Mouse (Mus musculus): ENCODE measurements around the gene Snph.

The Snph gene

DNA sequence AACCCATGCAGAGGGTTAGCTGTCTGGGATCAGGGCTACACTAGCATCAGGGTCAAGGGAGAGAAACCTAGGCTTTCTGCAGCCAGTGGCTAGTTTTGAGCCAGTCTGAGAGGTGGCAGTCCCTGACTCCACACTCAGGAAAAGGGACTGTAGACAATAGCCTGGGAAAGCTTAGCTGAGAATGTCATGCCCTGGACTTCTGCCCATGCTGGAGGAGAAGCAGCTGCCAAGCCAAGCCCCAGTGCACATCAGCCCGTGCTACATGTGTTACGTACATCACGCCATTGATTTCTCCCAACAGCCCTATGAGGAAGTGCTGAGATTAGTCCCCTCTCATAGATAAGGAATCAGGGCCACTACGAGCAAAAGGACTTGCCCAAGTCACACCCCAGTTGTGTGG, 30.3 kb downstream of the Snph start:
- no peak for DNase-seq (ENCODE audit: low spot score)

DNA sequence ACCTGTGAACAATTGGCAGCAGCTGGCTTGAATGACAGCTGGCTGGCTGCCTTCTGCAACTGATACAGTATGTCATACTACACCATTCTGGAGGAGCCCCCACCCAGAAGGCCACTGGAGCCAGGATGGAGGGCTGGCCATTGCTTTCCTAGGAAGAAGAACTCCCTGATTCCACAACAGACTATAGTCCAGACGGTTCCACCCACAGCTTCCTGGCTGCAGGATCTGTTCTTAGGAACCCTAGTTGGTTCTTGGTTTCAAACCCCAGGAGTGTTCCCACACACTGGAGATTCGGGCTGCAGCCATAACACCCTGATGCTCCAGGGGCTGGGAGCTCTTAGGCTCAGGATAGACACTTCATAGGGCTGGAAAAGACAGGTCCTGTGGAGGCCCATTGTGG, 34.3 kb downstream of the Snph start:
- no peak for DNase-seq (ENCODE audit: low spot score)

DNA sequence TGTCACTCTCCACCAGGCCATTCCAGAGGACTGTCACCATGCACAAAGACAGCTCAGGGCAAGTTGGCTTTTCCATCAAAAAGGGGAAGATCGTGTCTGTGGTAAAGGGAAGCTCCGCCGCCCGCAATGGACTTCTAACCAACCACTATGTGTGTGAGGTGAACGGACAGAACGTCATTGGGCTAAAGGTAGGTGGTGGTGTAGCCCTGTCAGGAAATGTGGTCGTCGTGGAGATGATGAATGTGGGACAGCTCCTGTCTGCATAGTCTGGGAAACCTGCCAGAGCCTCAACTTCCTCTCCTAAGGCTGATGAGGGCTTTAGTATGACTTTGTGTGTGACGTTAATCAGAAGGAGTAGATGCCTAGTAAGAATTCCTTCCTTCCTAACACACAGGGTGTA, 45.1 kb downstream of the Snph start:
- DNase-seq (ENCODE audit: low spot score): no peak

DNA sequence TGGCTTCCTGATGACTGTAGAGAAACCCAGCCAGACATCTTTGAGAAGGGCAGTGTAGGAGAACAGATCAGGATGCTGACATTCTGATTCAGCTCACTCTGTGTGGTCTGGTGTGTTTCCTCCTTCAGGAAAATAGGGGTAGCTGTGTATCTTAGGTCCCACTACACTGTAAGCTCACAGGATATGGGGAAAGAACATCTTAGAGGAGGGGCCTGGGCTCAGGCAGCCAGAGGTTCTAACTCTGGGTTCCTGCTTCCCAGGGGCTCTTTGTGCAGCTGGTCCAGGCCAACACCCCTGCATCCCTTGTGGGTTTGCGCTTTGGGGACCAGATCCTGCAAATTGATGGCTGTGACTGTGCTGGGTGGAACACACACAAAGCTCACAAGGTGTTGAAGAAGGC, 45.6 kb downstream of the Snph start:
- no peak for DNase-seq (ENCODE audit: low spot score)

DNA sequence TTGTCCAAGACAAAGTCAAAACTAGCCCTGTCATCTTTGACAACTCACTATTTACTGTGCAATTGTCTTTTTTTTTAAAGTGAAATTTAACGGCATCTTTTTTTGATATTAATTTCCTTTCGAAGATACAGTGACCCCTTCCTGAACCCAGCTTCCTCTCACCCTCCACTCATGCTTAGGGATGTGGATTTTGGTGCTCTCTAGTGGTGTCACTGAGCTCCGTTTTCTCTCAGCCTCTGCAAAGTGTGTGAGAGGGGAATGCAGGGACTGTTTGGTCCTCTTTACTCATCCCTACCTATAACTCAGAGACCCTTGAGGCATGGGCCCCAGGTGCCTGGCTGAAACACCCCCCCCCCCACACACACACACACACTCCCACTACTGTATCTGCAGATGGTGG, 46.5 kb downstream of the Snph start:
- no peak for DNase-seq (ENCODE audit: low spot score)

DNA sequence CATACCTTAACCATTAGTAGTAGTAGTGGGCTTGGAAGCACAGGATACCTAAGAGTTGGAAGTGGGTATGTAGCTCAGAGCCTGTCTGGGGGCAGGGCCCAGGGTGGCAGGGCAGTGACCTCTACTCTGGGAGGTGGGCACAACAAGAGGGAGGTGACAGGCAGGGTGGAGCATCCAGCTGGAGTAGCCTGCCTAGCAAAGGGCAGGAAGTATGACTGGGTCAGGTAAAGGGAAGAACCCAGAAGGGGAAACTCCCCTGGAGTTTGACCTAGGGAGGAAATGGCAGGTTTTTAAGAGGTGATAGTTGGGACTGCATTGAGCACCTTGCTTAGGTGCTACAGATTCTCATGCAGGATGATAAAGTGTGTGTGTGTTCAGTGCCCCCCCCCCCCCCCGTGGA, 51.4 kb downstream of the Snph start:
- no peak for DNase-seq (ENCODE audit: low spot score)

DNA sequence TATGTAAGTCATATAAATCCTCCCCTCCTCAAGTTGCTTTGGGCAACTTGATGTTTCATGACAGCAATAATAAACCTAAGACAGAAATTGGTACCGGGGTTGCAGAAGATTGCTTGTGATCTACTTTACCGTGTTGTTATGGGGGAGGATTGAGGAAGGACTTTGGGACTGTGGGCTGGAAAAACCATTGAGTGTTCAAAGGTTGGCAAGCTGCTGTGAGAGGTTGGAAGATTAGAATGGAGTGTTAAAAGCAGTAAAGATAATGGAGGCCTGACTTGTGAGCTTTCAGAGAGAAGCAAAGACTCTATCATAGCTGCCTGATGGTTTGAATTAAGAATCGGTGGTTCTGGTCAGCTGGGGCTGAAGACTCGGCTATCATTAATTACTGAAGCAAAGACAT, 53.2 kb downstream of the Snph start:
- DNase-seq (ENCODE audit: low spot score): no peak

DNA sequence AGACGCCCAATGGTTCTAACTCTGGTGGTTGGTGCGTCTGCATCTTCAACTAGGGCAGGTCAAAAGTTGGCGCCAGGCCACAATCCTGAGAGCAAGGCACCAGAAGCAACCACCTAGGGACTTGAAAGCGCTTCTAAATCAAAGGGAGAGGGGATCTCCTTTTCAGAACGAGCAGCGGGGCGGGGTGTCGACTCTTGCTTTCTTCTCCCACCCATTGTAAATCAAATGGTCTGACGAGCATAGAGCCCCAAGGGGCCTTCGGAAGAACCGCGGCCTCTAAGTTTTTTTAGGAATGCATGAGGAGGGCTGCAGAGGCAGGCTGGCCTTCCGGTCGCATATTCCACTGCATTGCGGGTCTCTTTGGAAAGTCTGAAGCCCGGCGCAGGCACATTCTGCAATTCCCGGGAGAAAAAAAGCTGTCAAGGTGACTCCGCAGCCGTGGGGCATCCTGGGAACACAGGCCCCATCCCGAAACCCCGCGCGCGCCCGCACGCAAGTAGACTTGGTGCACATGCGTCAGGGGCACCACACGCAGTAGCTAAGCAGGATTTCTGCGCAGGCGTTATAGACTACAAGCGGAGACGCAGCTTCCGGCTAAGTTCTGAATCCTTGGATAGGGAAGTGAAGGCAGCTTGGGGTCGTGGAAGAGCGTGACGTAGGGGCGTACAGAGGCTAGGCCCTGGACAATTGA, 56.5 kb downstream of the Snph start:
- peak; percentile 61 for DNase-seq (ENCODE audit: low spot score)

DNA sequence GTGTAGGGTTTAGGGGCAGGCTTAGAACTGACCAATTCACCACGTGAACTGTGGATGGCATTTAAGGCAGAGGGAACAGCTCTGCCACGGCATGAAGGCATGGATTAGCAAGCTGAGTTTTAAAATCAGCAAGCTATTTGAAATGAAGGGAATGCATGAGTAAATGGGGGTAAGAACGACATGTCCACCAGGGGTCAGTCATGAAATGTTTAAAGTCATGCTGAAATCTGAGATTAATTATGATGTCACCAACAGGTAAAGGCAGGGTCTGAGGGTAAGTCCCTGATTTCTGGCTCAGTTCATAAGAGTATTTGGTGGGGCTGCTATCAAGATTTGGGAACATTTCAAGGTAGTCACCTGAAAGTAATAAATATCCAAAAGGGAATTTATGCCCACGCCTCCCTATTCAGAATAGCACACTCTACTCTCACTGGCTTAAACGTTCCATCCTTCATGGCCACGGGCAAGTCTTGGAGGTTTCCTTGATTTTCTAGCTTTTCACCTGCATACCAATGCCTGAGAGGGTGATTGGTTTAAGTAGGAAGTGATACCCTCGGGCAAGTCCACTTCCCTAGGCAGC, 57.2 kb downstream of the Snph start:
- peak; percentile 12 for DNase-seq (ENCODE audit: low spot score)

DNA sequence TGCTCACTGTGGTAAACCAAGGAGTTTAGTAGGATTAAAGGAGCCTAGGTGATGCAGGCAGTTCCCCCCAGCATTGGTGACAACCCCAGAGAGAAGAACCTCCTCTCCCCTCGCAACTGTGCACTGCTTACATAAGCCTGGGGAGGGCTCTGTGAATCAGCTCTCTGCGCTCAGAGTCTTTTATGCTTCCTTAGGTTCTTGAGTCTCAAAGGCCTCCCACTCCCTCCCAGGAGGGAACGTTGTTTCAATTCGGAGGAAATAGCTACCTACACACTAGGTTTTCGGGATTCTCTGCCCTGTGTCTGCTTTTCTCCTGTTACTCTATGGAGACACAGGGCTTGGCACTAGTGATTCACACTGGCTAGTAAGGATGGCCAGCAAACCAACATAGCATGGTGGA, 57.8 kb downstream of the Snph start:
- no peak for DNase-seq (ENCODE audit: low spot score)

DNA sequence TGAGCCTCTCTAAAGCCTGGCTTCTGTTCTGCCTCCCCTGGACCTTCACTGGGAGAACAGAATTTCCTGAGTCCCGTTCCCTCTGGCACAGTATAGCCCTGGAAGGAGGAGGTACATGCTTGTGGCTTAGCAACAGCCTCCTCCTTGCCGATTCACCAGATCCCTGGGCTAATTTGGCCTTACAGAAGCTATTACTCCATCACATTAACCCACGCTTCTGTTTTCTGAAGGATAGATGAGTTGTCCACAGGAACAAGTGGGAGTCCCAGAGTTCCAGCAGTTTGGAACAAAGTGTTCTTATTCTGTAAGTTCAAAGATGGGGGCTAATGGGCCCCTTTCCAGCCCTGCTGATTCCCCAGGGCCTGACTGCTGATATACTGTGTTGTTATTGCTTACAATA, 58.7 kb downstream of the Snph start:
- DNase-seq (ENCODE audit: low spot score): no peak

DNA sequence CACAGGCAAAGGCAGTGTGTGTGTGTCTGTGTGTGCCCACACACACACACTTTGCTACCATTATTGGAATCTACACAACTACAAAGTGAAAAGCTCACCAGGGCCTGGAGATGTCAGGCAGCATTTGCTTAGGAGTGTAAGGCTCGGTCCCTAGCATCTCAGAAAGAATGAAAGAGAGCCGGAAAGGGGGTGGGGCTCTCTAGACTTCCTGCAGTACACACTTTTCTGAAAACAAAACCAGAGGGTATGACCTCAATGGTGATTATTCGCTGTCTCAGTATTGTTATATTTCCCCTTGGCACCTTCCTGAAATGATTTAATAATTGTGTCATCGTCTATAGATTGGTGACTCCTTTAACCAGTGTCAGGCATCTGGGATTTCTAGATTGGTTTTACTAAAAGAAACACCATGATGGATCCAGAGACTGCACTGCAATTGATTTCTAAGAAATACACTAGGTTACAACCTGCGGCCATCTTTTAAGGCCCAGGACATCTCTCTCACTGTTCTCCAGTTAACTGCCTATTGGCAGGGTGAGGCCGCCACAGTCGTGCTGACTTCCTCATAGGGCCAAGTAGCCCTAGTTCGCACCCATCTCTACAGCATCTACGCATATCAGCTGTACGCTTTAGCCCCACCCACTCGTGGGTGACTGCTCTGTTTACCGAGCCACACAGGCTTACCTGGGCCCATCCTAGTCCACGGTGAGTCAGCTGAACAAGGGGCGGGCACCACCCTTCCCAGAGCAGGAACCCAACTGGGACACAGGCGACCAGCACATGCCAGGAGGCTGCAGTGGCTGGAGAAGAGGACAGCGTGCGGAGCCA, 60.3 kb downstream of the Snph start, which contains the start of gene Sdcbp2:
Gene Sdcbp2 (plus strand): TSS at position 750 of the 828 bp plus-strand sequence.
- DNase-seq (ENCODE audit: low spot score): no peak

DNA sequence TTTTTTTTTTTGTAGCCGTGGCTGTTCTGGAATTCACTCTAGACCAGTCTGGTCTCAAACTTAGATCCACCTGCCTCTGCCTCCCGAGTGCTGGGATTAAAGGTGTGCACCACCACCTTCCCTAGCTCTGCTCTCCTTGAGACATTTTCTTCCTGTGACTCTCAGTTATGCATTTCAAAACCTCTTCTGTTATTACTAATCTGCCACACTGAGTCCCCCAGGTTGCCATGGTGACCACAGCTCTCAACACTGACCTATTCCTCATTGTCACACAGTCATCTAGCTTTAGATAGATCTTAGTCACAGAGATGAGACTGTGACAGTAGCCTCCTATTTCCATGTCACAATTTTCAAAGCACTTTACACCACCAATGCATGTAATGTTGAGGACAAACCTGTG, 62.9 kb downstream of the Snph start:
- DNase-seq (ENCODE audit: low spot score): no peak

DNA sequence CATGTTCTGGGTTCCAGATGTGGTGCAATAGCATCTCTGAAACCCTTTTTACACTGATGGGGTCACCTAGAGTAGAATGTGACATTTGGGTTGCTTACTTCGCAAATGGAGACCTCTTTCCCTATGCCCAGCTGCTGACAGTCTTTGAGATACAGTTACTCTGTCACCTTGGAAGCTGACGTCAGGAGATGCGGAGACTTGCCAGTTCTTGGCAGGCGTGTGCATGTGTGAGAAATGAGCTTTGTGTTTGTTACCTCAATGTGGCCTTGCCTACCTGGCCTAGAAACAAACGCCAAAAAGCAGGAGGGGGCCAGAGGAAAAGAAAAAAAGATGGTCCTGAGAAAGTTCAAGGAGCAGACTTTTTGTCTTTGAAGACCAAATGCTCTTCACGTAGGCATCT, 65.5 kb downstream of the Snph start:
- no peak for DNase-seq (ENCODE audit: low spot score)

DNA sequence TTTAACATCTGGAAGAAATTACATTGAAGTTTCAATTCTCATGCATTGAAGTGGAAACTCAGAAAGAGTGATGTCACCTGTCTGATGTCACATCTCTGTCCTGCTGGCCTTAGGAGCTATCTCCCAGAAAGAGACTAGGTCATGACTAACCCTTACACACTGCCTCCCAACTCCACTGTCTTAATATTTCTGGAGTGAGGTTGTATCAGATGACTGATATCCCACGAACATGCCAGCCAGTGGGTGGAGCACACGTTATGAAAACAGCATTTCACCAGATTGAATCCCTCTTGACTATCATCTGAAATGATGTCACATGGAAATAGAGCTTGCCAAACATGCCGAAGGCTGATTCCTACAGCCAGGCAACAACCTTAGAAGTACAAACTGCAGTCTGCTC, 67.4 kb downstream of the Snph start:
- DNase-seq (ENCODE audit: low spot score): no peak

DNA sequence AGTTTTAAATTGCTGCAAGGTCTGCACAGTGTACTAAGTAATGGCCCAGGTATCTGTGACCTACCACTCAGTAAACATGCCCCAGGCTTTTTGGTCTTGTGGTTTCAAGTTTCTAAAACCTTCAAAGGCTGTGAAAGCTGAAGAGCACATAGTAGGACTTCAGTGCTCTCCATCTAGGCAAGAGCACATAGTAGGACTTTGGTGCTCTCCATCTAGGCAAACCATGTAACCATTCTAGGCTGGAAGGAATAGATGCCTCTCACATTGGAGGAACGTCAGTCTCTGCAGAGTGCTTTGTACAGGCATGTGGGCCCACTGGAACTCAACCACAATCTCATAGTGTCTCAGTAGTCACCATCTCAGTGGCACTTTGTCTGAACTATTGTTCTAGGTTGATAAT, 68.4 kb downstream of the Snph start:
- DNase-seq (ENCODE audit: low spot score): no peak

DNA sequence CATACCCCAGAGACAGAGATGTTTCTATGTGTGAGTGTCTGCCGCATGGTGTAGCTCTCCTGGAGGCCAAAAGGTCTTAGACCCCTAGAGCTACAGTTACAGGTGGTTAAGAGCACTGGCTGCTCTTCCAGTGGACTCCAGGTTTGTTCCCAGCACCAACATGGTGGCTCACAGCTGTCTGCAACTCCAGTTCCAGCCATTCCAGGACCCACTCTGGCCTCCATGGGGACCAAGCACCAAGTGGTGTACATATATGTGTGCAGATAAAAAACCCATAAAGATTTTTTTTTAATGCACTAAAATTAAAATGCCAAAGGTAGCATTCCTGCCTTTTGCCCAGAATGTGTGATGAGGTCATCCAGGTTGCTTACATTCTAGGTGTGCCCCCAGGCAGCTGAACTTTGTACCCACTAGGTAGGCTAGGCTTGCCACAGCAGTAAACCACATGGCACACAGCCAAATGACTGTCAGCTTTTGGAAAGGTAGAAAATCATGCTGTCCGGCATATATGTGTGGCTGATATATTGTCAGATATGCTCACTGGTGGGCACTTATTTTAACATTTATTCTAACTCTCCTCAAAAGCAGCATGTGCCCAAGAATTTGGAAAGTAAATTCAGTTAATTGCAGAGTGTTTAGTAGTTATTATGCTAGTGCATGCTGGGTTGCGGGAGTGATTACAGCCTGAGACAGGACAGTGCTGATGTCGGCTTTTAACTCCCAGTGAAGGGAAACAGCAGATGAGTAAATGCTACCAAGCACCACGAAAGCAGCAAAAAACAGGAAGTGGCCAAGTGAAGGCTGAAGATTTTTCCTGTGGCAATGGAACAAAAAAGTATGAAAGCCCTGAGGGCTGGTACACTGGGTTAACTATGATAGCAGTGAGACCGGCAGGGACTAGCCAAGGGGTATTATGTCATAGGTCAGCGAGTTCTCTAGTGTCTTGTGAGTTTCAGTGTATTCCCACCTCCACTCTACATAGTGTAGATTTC, 69.2 kb downstream of the Snph start:
- no peak for DNase-seq (ENCODE audit: low spot score)

DNA sequence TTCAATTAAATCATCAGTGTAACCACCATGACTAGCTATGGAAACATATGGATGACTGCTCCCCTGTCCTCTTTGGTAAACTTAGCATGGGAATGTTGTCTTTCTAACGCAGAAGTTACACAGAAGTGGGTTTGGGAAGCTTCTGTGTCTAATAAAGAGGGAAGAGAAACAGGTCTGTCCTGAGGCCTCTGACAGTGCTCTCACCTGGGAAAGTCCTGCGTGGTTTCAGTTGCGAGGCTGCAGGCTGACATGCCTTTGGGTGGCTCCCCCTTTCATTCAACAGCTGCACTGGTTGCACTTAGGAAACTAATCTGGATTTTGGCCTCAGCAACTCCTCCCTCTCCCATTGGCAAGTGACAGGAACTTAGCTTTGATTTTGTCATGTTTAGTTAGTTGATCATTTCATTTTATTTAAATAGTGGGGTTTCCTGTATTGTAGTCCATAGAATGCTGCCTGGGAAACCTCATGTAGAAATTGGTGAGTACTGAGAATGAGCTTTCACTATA, 82.7 kb downstream of the Snph start:
- no peak for DNase-seq (ENCODE audit: low spot score)

DNA sequence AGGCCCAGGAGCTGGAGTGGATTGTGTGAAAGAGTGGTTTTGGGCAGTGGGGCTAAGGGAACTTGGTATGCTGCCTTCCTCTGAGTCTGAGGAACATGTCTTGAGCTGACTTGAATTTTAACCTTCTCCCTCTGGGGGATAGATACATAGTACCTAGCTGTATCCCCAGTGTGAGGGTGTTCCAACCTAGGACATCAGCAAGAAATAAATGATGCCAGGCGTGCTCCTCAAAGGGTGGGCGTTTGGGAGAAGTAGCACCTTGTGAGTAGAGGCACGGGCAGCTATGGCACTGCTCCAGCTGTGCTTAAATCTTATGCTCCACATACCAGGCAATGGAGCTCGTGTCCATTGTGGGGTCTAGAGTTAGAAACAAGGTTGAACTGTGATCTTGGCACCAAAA, 85.8 kb downstream of the Snph start:
- no peak for DNase-seq (ENCODE audit: low spot score)

DNA sequence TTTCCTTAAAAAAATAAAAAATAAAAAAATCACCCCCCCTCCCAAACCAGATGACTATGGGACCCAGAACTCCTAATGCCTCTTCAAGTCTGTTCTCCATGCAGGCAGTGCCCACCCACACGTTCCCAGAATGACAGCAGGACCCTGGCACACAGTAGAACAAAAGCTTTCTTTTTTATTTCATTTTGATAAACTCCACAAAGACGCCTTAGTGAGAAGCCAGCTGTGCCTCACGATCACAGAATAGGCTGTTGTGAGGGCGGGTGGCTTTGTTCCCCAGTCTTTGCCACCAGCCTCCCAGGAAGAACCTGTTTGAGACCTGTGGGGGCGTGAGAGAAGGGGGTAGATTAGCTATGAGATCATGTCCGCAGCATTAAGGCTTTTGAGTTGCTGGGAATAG, 87.7 kb downstream of the Snph start:
- DNase-seq (ENCODE audit: low spot score): no peak

DNA sequence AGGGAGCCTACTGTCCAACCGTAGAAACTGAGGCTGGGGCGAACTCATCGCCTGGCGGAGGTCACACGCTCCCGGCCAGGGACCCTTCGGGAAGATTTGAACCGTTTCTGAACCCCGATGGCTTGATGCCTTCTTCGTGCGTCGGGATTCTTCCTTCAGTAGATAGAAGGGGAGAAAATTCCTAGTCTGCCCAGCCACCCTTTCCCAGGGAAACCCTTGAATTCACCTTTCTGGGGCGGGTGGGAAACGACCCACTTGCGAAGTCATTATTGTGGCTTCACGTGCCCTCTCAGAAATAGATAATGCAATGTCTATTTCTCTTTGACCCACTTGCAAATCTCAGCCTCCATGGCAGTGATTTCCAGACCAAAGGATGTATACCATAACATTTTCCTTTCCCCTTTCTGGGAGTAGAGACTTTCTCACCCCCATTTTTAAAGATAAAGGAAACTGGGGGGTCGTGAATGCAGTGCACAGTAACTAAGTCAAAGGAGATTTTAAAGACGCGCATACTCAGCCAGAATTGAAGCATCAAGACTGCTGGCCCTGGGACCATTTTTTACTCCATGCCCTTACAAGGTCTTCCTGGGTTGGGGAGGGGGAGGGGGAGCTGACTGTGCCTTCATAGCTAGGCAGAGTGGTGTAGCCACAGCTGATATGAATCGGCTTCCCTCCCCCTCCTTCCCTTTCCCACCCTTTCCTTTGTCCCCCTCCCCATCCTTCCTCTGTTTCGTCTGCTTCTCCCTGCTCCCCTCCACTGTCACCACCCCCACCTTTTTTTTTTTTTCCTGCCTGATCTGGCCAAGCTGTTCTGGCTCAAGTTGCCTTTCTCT, 89.1 kb downstream of the Snph start:
- DNase-seq (ENCODE audit: low spot score): no peak
